Mouse (Mus musculus) heart, embryonic 11.5 days (tissue): ENCODE results near the gene Pknox2. TPM values are rescaled to one million over a fixed set of nuclear protein-coding genes. Genes with fewer than 3 reads are reported as not detected.
A peak's percentile ranks its signal among the peaks of the same experiment; 100 is the strongest.

Source experiments
- ATAC-seq: fragments of 200-750 bp; cut with Nextera tagmentation; replicated peaks from 2 replicates; pipeline ENCODE4 v1.8.0; 2017; ENCODE audit warnings: moderate library complexity; ENCODE audit not compliant: insufficient number of reproducible peaks, low FRiP score, low TSS enrichment
- H3K27ac ChIP-seq: fragments of 300-500 bp; sonication (generic); 2 replicates; pipeline ENCODE4 v1.5.1; 2014; ENCODE audit warnings: mild to moderate bottlenecking, low read depth, low read length
- H3K27me3 ChIP-seq: fragments of 300-500 bp; sonication (generic); 2 replicates; pipeline ENCODE4 v1.6.1; 2014; ENCODE audit warnings: mild to moderate bottlenecking, low read length, mixed read lengths; ENCODE audit not compliant: control insufficient read depth, insufficient read depth
- H3K36me3 ChIP-seq: fragments of 300-500 bp; sonication (generic); 2 replicates; pipeline ENCODE4 v1.6.1; 2014; ENCODE audit warnings: mild to moderate bottlenecking, low read length, moderate library complexity, mixed read lengths; ENCODE audit not compliant: control insufficient read depth, insufficient read depth
- H3K4me1 ChIP-seq: fragments of 300-500 bp; sonication (generic); 2 replicates; pipeline ENCODE4 v1.6.1; 2014; ENCODE audit warnings: low read length; ENCODE audit not compliant: control insufficient read depth, insufficient read depth
- H3K4me2 ChIP-seq: fragments of 300-500 bp; sonication (generic); 2 replicates; pipeline ENCODE4 v1.6.1; 2014; ENCODE audit warnings: mild to moderate bottlenecking, moderate library complexity
- H3K4me3 ChIP-seq: fragments of 300-500 bp; sonication (generic); 2 replicates; pipeline ENCODE4 v1.5.1; 2014; ENCODE audit warnings: low read depth, low read length
- H3K9ac ChIP-seq: fragments of 300-500 bp; sonication (generic); 2 replicates; pipeline ENCODE4 v1.6.1; 2014; ENCODE audit warnings: mild to moderate bottlenecking, low read depth, low read length, moderate library complexity
- H3K9me3 ChIP-seq: fragments of 300-500 bp; sonication (generic); replicated peaks from 2 replicates; pipeline ENCODE4 v1.6.1; 2016; ENCODE audit warnings: low read length; ENCODE audit not compliant: control insufficient read depth
- WGBS: fragments of 180-500 bp; shearing (Covaris S2); extraction: QIAGEN DNeasy Blood & Tissue Kit; methylation state at CpG from one replicate; pipeline ENCODE4 v1.1.7; 2014; ENCODE audit not compliant: insufficient replicate concordance; 5-methylcytosine and 5-hydroxymethylcytosine counted together
- polyA plus RNA-seq: library from polyadenylated mRNA; unstranded; fragments of >200 nt; fragmentation: Nextera tagmentation; extraction: Ambion mirVana; gene quantifications from 2 replicates; pipeline ENCODE4 v1.2.1, GENCODE M21; 2014

The Pknox2 gene
- polyA plus RNA-seq, 1 experiment from 2014 or later: 5.2 TPM

GRCm38 (mm10) chr9:37120801-37121200 is 26.4 kb downstream of the Pknox2 start:
- H3K36me3 ChIP-seq: no peaks in the 10 kb centered on the region
- H3K4me3 ChIP-seq: no peak overlapping the region
- no peak overlapping the region for H3K4me2 ChIP-seq
- H3K27ac ChIP-seq: no peak overlapping the region
- H3K4me1 ChIP-seq: no peaks in the 10 kb centered on the region
- WGBS: 80% methylated on average over 6 of the region's 6 CpGs
- H3K9me3 ChIP-seq: no peaks in the 10 kb centered on the region
- no peaks in the 10 kb centered on the region for H3K27me3 ChIP-seq
- ATAC-seq: no peak
- H3K9ac ChIP-seq: no peak overlapping the region

- H3K27ac ChIP-seq: no peak overlapping the region
- H3K9ac ChIP-seq: no peak overlapping the region
- H3K9me3 ChIP-seq: no peaks in the 10 kb centered on the region
- H3K36me3 ChIP-seq: no peaks in the 10 kb centered on the region
- no peak for ATAC-seq
- H3K4me2 ChIP-seq: no peak overlapping the region
- H3K27me3 ChIP-seq: no peaks in the 10 kb centered on the region
- no peaks in the 10 kb centered on the region for H3K4me1 ChIP-seq
- WGBS: 79% methylated on average over 2 of the region's 2 CpGs
- H3K4me3 ChIP-seq: no peak overlapping the region
These were observed 29.7 kb downstream of the Pknox2 start for GRCm38 (mm10) chr9:37117529-37117928.

GRCm38 (mm10) chr9:37116632-37117413 is 30.4 kb downstream of the Pknox2 start:
- no peak overlapping the region for H3K27ac ChIP-seq
- no peaks in the 10 kb centered on the region for H3K27me3 ChIP-seq
- H3K4me2 ChIP-seq: no peak overlapping the region
- H3K4me1 ChIP-seq: no peaks in the 10 kb centered on the region
- no peaks in the 10 kb centered on the region for H3K9me3 ChIP-seq
- H3K4me3 ChIP-seq: no peak overlapping the region
- ATAC-seq: no peak
- WGBS: 75% methylated on average over 9 of the region's 9 CpGs
- no peaks in the 10 kb centered on the region for H3K36me3 ChIP-seq
- H3K9ac ChIP-seq: no peak overlapping the region

- Histone ChIP-seq H3K9me3 (no peaks in the 10 kb centered on the region), H3K4me1 (no peaks in the 10 kb centered on the region), H3K27me3 (no peaks in the 10 kb centered on the region), H3K9ac (no peak overlapping the region), H3K27ac (no peak overlapping the region), H3K4me3 (no peak overlapping the region), H3K4me2 (no peak overlapping the region), H3K36me3 (no peaks in the 10 kb centered on the region)
- 72% methylated on average over 7 of the region's 7 CpGs for WGBS
- ATAC-seq: no peak
These were observed 31.4 kb downstream of the Pknox2 start for GRCm38 (mm10) chr9:37115820-37116219.

GRCm38 (mm10) chr9:37114286-37115267 is 32.6 kb downstream of the Pknox2 start:
- no peaks in the 10 kb centered on the region for H3K36me3 ChIP-seq
- ATAC-seq: no peak

GRCm38 (mm10) chr9:37107546-37107945 is 39.7 kb downstream of the Pknox2 start:
- no peaks in the 10 kb centered on the region for H3K27me3 ChIP-seq
- no peaks in the 10 kb centered on the region; the same call in 1 of the 2 replicates for H3K4me1 ChIP-seq
- no peak for ATAC-seq
- no peaks in the 10 kb centered on the region for H3K36me3 ChIP-seq
- no peak overlapping the region for H3K27ac ChIP-seq
- no peak overlapping the region for H3K9ac ChIP-seq
- H3K9me3 ChIP-seq: no peaks in the 10 kb centered on the region
- no peak overlapping the region for H3K4me2 ChIP-seq
- 83% methylated on average over 2 of the region's 2 CpGs for WGBS
- no peak overlapping the region for H3K4me3 ChIP-seq

More at GRCm38 (mm10) chr9:37114286-37115267, 32.6 kb downstream of the Pknox2 start:
- Histone ChIP-seq H3K4me2 (no peak overlapping the region), H3K27me3 (no peaks in the 10 kb centered on the region), H3K9ac (no peak overlapping the region), H3K4me1 (no peaks in the 10 kb centered on the region), H3K27ac (peak overlapping the region; percentile 41), H3K9me3 (no peaks in the 10 kb centered on the region), H3K4me3 (no peak overlapping the region)
- 32% methylated on average over 9 of the region's 9 CpGs for WGBS

- no peak overlapping the region for H3K4me3 ChIP-seq
- H3K9me3 ChIP-seq: no peaks in the 10 kb centered on the region
- WGBS: 58% methylated on average over 3 of the region's 3 CpGs
- no peaks in the 10 kb centered on the region for H3K36me3 ChIP-seq
- ATAC-seq: no peak
- no peaks in the 10 kb centered on the region for H3K27me3 ChIP-seq
- peaks cover 4% of the 10 kb centered on the region for H3K4me1 ChIP-seq
- H3K9ac ChIP-seq: no peak overlapping the region
- H3K4me2 ChIP-seq: no peak overlapping the region
- no peak overlapping the region for H3K27ac ChIP-seq
These were observed 40.4 kb downstream of the Pknox2 start for GRCm38 (mm10) chr9:37106808-37107207.

- 75% methylated on average over 3 of the region's 3 CpGs for WGBS
- H3K27me3 ChIP-seq: no peaks in the 10 kb centered on the region
- ATAC-seq: no peak
- no peak overlapping the region for H3K27ac ChIP-seq
- H3K9ac ChIP-seq: no peak overlapping the region
- no peaks in the 10 kb centered on the region for H3K9me3 ChIP-seq
- peaks cover 25% of the 10 kb centered on the region for H3K4me1 ChIP-seq
- H3K36me3 ChIP-seq: no peaks in the 10 kb centered on the region
- no peak overlapping the region for H3K4me2 ChIP-seq
- no peak overlapping the region for H3K4me3 ChIP-seq
These were observed 43.0 kb downstream of the Pknox2 start for GRCm38 (mm10) chr9:37104249-37104648.
